Mouse (Mus musculus) stomach, postnatal 0 days (tissue): ENCODE measurements around the gene Olfr414. TPM values are rescaled to one million over a fixed set of nuclear protein-coding genes. Genes with fewer than 3 reads are reported as not detected.

ENCODE experiments used
- ATAC-seq: fragments of 200-750 bp; cut with Nextera tagmentation; 2 replicates; pipeline ENCODE4 v1.8.0; 2017; ENCODE audit not compliant: low FRiP score, low TSS enrichment
- DNase-seq: peaks from one replicate; pipeline ENCODE4 v3.0.0-alpha.2; 2016; ENCODE audit warnings: low spot score
- H3K27ac ChIP-seq: fragments of 300-500 bp; sonication (generic); replicated peaks from 2 replicates; pipeline ENCODE4 v1.5.1; 2014; ENCODE audit warnings: mild to moderate bottlenecking, control low read depth
- H3K27me3 ChIP-seq: fragments of 300-500 bp; sonication (generic); 2 replicates; pipeline ENCODE4 v1.6.1; 2014; ENCODE audit warnings: low read length; ENCODE audit not compliant: control insufficient read depth, insufficient read depth
- H3K36me3 ChIP-seq: fragments of 300-500 bp; sonication (generic); 2 replicates; pipeline ENCODE4 v1.6.1; 2014; ENCODE audit warnings: low read length, mixed read lengths; ENCODE audit not compliant: control insufficient read depth, insufficient read depth
- H3K4me1 ChIP-seq: fragments of 300-500 bp; sonication (generic); replicated peaks from 2 replicates; pipeline ENCODE4 v1.6.1; 2014; ENCODE audit warnings: antibody characterized with exemption; ENCODE audit not compliant: control insufficient read depth, insufficient read depth
- H3K4me2 ChIP-seq: fragments of 300-500 bp; sonication (generic); replicated peaks from 2 replicates; pipeline ENCODE4 v1.6.1; 2014; ENCODE audit warnings: low read depth, mild to moderate bottlenecking, control low read depth, moderate library complexity
- H3K4me3 ChIP-seq: fragments of 300-500 bp; sonication (generic); 2 replicates; pipeline ENCODE4 v1.5.1; 2014; ENCODE audit warnings: low read depth, low read length, control low read depth
- H3K9ac ChIP-seq: fragments of 300-500 bp; sonication (generic); 2 replicates; pipeline ENCODE4 v1.6.1; 2014; ENCODE audit warnings: mild to moderate bottlenecking, low read length, control low read depth, mixed read lengths
- H3K9me3 ChIP-seq: fragments of 300-500 bp; sonication (generic); 2 replicates; pipeline ENCODE4 v1.6.1; 2016; ENCODE audit warnings: low read length; ENCODE audit not compliant: control insufficient read depth
- CTCF ChIP-seq: IDR thresholded peaks from 2 replicates; pipeline ENCODE4 v1.5.1; 2016; ENCODE audit warnings: antibody characterized with exemption, low read depth, mild to moderate bottlenecking, moderate library complexity
- EP300 ChIP-seq: optimal IDR thresholded peaks from 2 replicates; pipeline ENCODE3; 2016; ENCODE audit warnings: antibody characterized with exemption
- WGBS: fragments of 180-500 bp; shearing (Covaris S2); extraction: QIAGEN DNeasy Blood & Tissue Kit; methylation state at CpG from one replicate; pipeline ENCODE4 v1.1.7; 2014; 5-methylcytosine and 5-hydroxymethylcytosine counted together
- polyA plus RNA-seq: library from polyadenylated mRNA; unstranded; fragments of >200 nt; fragmentation: Nextera tagmentation; extraction: Ambion mirVana; gene quantifications from 2 replicates; pipeline ENCODE4 v1.2.1, GENCODE M21; 2015

Olfr414 gene
- polyA plus RNA-seq, 1 experiment from 2014 or later = not detected

DNA sequence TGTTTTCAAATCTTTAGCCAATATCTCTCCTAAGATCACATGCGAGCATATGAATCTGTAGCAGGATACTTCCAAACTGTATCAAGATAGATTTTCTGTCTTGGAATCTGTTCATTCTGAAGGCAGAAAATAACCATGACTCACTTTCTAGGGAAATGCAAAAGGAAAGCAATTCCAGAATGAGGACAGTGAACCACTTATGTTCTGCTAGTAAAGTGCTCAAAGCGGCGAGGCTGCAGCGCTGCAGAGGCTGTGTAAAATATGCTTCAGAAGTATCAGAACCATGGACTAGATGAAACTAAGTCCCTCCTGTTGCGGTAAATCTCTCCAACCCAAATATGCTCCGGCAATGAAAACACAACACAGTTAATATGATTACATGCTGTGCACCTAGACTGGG, 58.7 kb downstream of the Olfr414 start:
- Histone ChIP-seq H3K4me3 (no peak overlapping the region), H3K4me2 (no peak overlapping the region), H3K9me3 (no peaks in the 10 kb centered on the region), H3K36me3 (no peaks in the 10 kb centered on the region), H3K9ac (no peak overlapping the region), H3K27ac (no peak overlapping the region), H3K27me3 (no peaks in the 10 kb centered on the region), H3K4me1 (no peaks in the 10 kb centered on the region)
- DNase-seq (no peak), ATAC-seq (no peak)
- WGBS = 90% methylated on average over 6 of the region's 6 CpGs
- TF ChIP-seq EP300 (no peak), CTCF (no peak)

Other genes starting within 250 kb of the Olfr414 start
- gene Olfr419, start 172.0 kb upstream of the Olfr414 start, polyA plus RNA-seq = not detected in 2 replicates
- not detected in 2 replicates for gene Mptx1, start 93.5 kb upstream of the Olfr414 start, polyA plus RNA-seq
- not detected in 2 replicates for gene Olfr417, start 58.9 kb upstream of the Olfr414 start, polyA plus RNA-seq
- not detected in 2 replicates for gene Olfr248, start 33.0 kb upstream of the Olfr414 start, polyA plus RNA-seq
- 0.05 TPM in 1 of 2 replicates, not detected in the other for gene Olfr220, start 18.0 kb downstream of the Olfr414 start, polyA plus RNA-seq
- 0.48 and 0.67 TPM in 2 replicates for gene Fmn2, start 77.8 kb downstream of the Olfr414 start, polyA plus RNA-seq